Mouse (Mus musculus): ENCODE results near the gene Vopp1. TPM values are rescaled to one million over a fixed set of nuclear protein-coding genes. Genes with fewer than 3 reads are reported as not detected.
A peak's percentile ranks its signal among the peaks of the same experiment; 100 is the strongest.
"Not testable (repeated sequence)": the region's sequence is repeated elsewhere in the genome, so short reads cannot be mapped to it uniquely, and the experiment has no call there.

Vopp1 gene
- 83.2 and 85.8 TPM in 2 replicates for polyA plus RNA-seq (2012; rRNA removed)

- TF ChIP-seq CTCF (IDR thresholded peaks at IDR 0.05; ENCODE audit: extremely low read depth, insufficient read depth, low read length), result no peak
- TF ChIP-seq POLR2A (IDR thresholded peaks at IDR 0.05; ENCODE audit: extremely low read depth, insufficient read depth, low read length), result peak; percentile 61
- Histone ChIP-seq H3K27ac (ENCODE audit: insufficient read depth, low read length) (peak within 1 kb of the TSS; percentile 99), H3K4me3 (ENCODE audit: insufficient read depth, low read length) (peak within 1 kb of the TSS; percentile 71), H3K4me1 (ENCODE audit: control insufficient read depth, insufficient read depth, low read length) (no peaks in the 10 kb centered on the region; the same call in 1 of the 2 replicates)
Observed at GRCm38 (mm10) chr6:57824422-57825258, at the start of gene Vopp1. Gene Vopp1 (minus strand): TSS chr6:57825159.

- Histone ChIP-seq H3K27ac (ENCODE audit: insufficient read depth, low read length) (no peak overlapping the region), H3K4me3 (ENCODE audit: insufficient read depth, low read length) (no peak overlapping the region), H3K4me1 (ENCODE audit: control insufficient read depth, insufficient read depth, low read length) (no peaks in the 10 kb centered on the region)
- TF ChIP-seq POLR2A (IDR thresholded peaks at IDR 0.05; ENCODE audit: extremely low read depth, insufficient read depth, low read length) (no peak), CTCF (IDR thresholded peaks at IDR 0.05; ENCODE audit: extremely low read depth, insufficient read depth, low read length) (peak; percentile 75)
Observed at GRCm38 (mm10) chr6:57859043-57860042, 34.4 kb upstream of the Vopp1 start.

GRCm38 (mm10) chr6:57851177-57851576 is 26.2 kb upstream of the Vopp1 start:
- not testable (repeated sequence) for H3K27ac ChIP-seq (ENCODE audit: insufficient read depth, low read length); H3K4me1 ChIP-seq (ENCODE audit: control insufficient read depth, insufficient read depth, low read length); H3K4me3 ChIP-seq (ENCODE audit: insufficient read depth, low read length)

GRCm38 (mm10) chr6:57850286-57850685 is 25.3 kb upstream of the Vopp1 start, which contains the start of gene Vmn1r21:
Gene Vmn1r21 (minus strand): TSS chr6:57850343.
- no peak within 1 kb of the TSS for H3K4me3 ChIP-seq (ENCODE audit: insufficient read depth, low read length)
- H3K27ac ChIP-seq (ENCODE audit: insufficient read depth, low read length), result no peak within 1 kb of the TSS
- no peaks in the 10 kb centered on the region for H3K4me1 ChIP-seq (ENCODE audit: control insufficient read depth, insufficient read depth, low read length)
- no peak for TF ChIP-seq POLR2A (IDR thresholded peaks at IDR 0.05; ENCODE audit: extremely low read depth, insufficient read depth, low read length)
- TF ChIP-seq CTCF (IDR thresholded peaks at IDR 0.05; ENCODE audit: extremely low read depth, insufficient read depth, low read length), result no peak

- H3K27ac ChIP-seq (ENCODE audit: insufficient read depth, low read length), result no peak overlapping the region
Observed at GRCm38 (mm10) chr6:57839693-57840408, 14.9 kb upstream of the Vopp1 start.

GRCm38 (mm10) chr6:57825259-57825715 is 328 bp upstream of the Vopp1 start:
- H3K4me3 ChIP-seq (ENCODE audit: insufficient read depth, low read length), result peak overlapping the region; percentile 71
- no peak overlapping the region for H3K27ac ChIP-seq (ENCODE audit: insufficient read depth, low read length)
- TF ChIP-seq CTCF (IDR thresholded peaks at IDR 0.05; ENCODE audit: extremely low read depth, insufficient read depth, low read length), result no peak
- no peak for TF ChIP-seq POLR2A (IDR thresholded peaks at IDR 0.05; ENCODE audit: extremely low read depth, insufficient read depth, low read length)
- H3K4me1 ChIP-seq (ENCODE audit: control insufficient read depth, insufficient read depth, low read length), result no peaks in the 10 kb centered on the region; the same call in 1 of the 2 replicates

More at GRCm38 (mm10) chr6:57839693-57840408, 14.9 kb upstream of the Vopp1 start:
- TF ChIP-seq POLR2A (IDR thresholded peaks at IDR 0.05; ENCODE audit: extremely low read depth, insufficient read depth, low read length), result no peak
- no peak for TF ChIP-seq CTCF (IDR thresholded peaks at IDR 0.05; ENCODE audit: extremely low read depth, insufficient read depth, low read length)
- Histone ChIP-seq H3K4me1 (ENCODE audit: control insufficient read depth, insufficient read depth, low read length) (no peaks in the 10 kb centered on the region), H3K4me3 (ENCODE audit: insufficient read depth, low read length) (no peak overlapping the region)

- Histone ChIP-seq H3K27ac (ENCODE audit: insufficient read depth, low read length) (no peak overlapping the region), H3K4me1 (ENCODE audit: control insufficient read depth, insufficient read depth, low read length) (no peaks in the 10 kb centered on the region; the same call in 1 of the 2 replicates), H3K4me3 (ENCODE audit: insufficient read depth, low read length) (peak overlapping the region; percentile 71; the same call in 1 of the 2 replicates)
- TF ChIP-seq CTCF (IDR thresholded peaks at IDR 0.05; ENCODE audit: extremely low read depth, insufficient read depth, low read length) (no peak), POLR2A (IDR thresholded peaks at IDR 0.05; ENCODE audit: extremely low read depth, insufficient read depth, low read length) (no peak)
Observed at GRCm38 (mm10) chr6:57823461-57823860, 1.5 kb downstream of the Vopp1 start.

GRCm38 (mm10) chr6:57822648-57823410 is 2.1 kb downstream of the Vopp1 start:
- Histone ChIP-seq H3K27ac (ENCODE audit: insufficient read depth, low read length) (no peak overlapping the region), H3K4me3 (ENCODE audit: insufficient read depth, low read length) (no peak overlapping the region; the same call in 1 of the 2 replicates), H3K4me1 (ENCODE audit: control insufficient read depth, insufficient read depth, low read length) (no peaks in the 10 kb centered on the region; the same call in 1 of the 2 replicates)
- no peak for TF ChIP-seq POLR2A (IDR thresholded peaks at IDR 0.05; ENCODE audit: extremely low read depth, insufficient read depth, low read length)
- no peak for TF ChIP-seq CTCF (IDR thresholded peaks at IDR 0.05; ENCODE audit: extremely low read depth, insufficient read depth, low read length)
